Mouse (Mus musculus) testis, adult 10 weeks (tissue): ENCODE results near the gene Olfr1420. TPM values are rescaled to one million over a fixed set of nuclear protein-coding genes. Genes with fewer than 3 reads are reported as not detected.

Experiments
- polyA plus RNA-seq: library from polyadenylated mRNA; stranded (reverse); fragments of 350-450 nt; fragmentation: Illumina TruSeq; extraction: RNeasy Lipid Tissue Mini Kit (QIAGEN cat#74804); gene quantifications from one replicate; pipeline ENCODE4 v1.2.3, GENCODE M21; 2014; ENCODE audit warnings: low read depth, low replicate concordance

Gene Olfr1420
- not detected for polyA plus RNA-seq

DNA sequence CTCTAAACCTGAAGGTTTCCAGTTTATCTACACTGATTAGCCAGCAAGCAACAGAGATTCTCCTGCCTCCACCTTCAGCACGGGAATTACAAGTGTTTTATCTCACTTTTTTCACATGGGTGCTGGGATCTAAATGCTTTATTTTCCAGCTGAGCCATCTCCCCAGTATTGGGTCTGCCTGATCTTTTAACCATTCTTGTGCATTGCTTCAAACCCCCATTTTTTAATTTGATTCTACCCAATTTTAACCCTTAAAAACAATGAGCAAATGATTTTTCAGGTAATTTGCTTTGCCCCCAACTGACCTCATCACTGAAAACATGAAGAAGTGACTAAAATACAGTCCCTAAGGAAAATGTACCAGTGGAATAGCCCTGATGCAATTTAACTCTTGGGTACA is at the start of gene Olfr1420:
Olfr1420 (plus strand) TSS at position 301 of the 400 bp plus-strand sequence.

DNA sequence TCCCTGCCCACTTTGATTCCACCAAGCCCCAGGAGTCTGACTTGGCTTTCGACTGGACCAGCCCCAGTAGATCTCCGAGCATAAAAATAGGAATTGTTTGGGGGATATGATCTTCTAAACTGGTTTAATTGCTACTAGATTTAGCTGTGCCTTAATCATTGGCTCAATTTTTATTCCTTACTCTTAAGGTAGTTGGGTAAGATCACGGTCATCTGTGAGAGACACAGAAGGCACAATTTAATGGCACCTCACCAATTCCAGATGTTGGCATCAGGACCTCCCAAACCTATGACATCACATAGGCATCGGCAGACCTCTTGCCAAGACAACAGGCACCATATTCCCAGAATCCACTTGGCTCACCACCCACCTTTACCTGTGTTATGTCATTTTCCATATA is 47.2 kb upstream of the Olfr1420 start, which contains the start of gene Olfr1417:
Olfr1417 (minus strand) TSS at position 101 of the 400 bp plus-strand sequence.

DNA sequence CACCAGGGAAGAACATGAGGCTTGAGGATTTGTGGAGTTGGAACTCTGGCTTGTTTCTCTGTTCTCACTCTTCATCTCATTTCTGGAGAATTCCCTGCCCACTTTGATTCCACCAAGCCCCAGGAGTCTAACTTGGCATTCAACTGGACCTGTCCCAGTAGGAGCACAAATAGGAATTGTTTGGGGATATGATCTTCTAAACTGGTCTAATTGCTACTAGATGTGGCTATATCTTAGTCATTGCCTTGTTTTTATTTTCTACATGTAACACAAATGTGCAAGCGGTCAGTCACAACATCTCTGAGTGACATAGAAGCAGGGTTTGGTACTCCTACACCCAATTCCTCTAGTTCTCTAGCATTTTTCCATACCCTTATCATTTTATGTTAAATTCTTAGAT is 25.4 kb upstream of the Olfr1420 start, which contains the start of gene Olfr1418:
Olfr1418 (minus strand) TSS at position 101 of the 400 bp plus-strand sequence.

DNA sequence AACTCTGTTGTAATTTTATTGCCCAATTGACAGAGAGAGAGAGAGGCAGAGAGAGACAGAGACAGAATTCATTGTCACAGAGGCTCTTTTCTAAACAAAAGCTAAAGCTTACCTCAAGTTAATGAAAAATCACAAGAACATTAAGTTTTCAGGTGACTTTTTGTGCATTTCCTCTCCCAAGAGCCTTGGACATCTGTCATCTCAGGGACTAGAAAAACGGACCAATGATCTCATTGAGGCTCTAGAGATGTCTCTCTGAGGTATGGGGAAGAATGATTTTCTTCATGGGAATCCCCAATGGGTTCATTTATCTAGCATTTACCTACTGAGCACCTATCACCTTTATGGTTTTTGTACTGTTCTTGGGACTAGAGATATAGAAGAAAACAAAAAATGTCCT is 11.4 kb upstream of the Olfr1420 start, which contains the start of gene Olfr1419:
Olfr1419 (minus strand) TSS at position 101 of the 400 bp plus-strand sequence.

DNA sequence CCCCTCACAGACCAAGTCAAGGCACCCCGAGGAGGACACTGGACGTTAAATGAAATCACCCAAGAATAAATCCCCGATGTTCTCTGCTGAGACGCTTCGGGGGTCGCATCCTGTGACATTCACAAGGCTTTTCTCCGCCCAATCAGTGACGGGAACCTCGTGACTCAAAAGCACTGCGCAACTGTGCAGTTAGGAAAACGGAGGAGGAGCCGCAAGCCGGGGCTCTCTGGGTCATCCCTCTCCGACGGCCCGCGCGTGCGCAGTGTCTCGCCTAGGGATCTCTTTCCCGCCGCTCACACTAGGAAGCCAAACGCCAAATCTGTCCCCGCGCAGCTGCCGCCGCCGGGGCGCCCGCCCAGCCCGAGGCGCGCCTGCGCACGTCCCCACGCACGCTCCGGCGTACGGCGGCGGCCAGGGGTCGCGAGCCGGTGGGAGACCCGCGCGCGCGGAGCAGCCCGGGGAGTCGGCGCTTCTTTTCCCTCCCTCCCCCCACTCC is 25.7 kb downstream of the Olfr1420 start, which contains the start of gene Patl1:
Patl1 (plus strand) TSS at position 363 of the 496 bp plus-strand sequence.

Other genes starting within 250 kb of the Olfr1420 start
- gene Ms4a3, start 245.7 kb upstream of the Olfr1420 start, polyA plus RNA-seq: not detected
- gene Oosp2, start 226.0 kb upstream of the Olfr1420 start, polyA plus RNA-seq: not detected
- not detected for gene Oosp1, start 195.4 kb upstream of the Olfr1420 start, polyA plus RNA-seq
- not detected for gene Oosp3, start 189.5 kb upstream of the Olfr1420 start, polyA plus RNA-seq
- 0.62 TPM for gene Gif, start 139.0 kb upstream of the Olfr1420 start, polyA plus RNA-seq
- 31.1 TPM for gene Mrpl16, start 116.2 kb upstream of the Olfr1420 start, polyA plus RNA-seq
- gene Stx3, start 67.2 kb upstream of the Olfr1420 start, polyA plus RNA-seq: 1.3 TPM
- not detected for gene Olfr1417, start 47.3 kb upstream of the Olfr1420 start, polyA plus RNA-seq
- not detected for gene Olfr1418, start 25.5 kb upstream of the Olfr1420 start, polyA plus RNA-seq
- not detected for gene Olfr1419, start 11.5 kb upstream of the Olfr1420 start, polyA plus RNA-seq
- gene Patl1, start 25.8 kb downstream of the Olfr1420 start, polyA plus RNA-seq: 13.0 TPM
- gene Osbp, start 79.4 kb downstream of the Olfr1420 start, polyA plus RNA-seq: 30.9 TPM
- not detected for gene Olfr1423, start 154.8 kb downstream of the Olfr1420 start, polyA plus RNA-seq
- 0.11 TPM for gene Olfr1424, start 176.1 kb downstream of the Olfr1420 start, polyA plus RNA-seq
- gene Olfr1425, start 191.2 kb downstream of the Olfr1420 start, polyA plus RNA-seq: not detected
- not detected for gene Olfr1426, start 205.4 kb downstream of the Olfr1420 start, polyA plus RNA-seq
- not detected for gene Olfr1427, start 216.8 kb downstream of the Olfr1420 start, polyA plus RNA-seq
- not detected for gene Olfr1428, start 229.3 kb downstream of the Olfr1420 start, polyA plus RNA-seq
- gene Olfr76, start 236.6 kb downstream of the Olfr1420 start, polyA plus RNA-seq: 0.17 TPM